Mouse (Mus musculus) left cerebral cortex, postnatal 4 days (tissue): ENCODE results near the gene Glipr1l2. TPM values are rescaled to one million over a fixed set of nuclear protein-coding genes. Genes with fewer than 3 reads are reported as not detected.

Source experiments
- total RNA-seq, 2 experiments: library from RNA; stranded (reverse); gene quantifications; 2 replicates each; pipeline ENCODE4 v1.2.3; 2021

Glipr1l2 gene
- total RNA-seq, 2 experiments from 2014 or later: not detected

Other genes starting within 250 kb of the Glipr1l2 start
- 10 to 100 TPM; 32.7 to 35.8 TPM for gene Krr1, start 110.7 kb upstream of the Glipr1l2 start, total RNA-seq
- under 1 TPM in 1 of 2 experiments, not detected in 1; 0.85 TPM for gene Glipr1, start 80.7 kb upstream of the Glipr1l2 start, total RNA-seq
- not detected for gene Glipr1l1, start 23.2 kb upstream of the Glipr1l2 start, total RNA-seq
- not detected for gene Glipr1l3, start 77.0 kb downstream of the Glipr1l2 start, total RNA-seq
- gene Caps2, start 80.3 kb downstream of the Glipr1l2 start, total RNA-seq: 1 to 10 TPM in 1 of 2 experiments, under 1 TPM in 1; 0.48 to 1.0 TPM
- gene Kcnc2, start 187.8 kb downstream of the Glipr1l2 start, total RNA-seq: 10 to 100 TPM; 24.4 to 24.9 TPM